Mouse (Mus musculus): Measurements from ENCODE around the gene Ulk2.
"Not testable (repeated sequence)": the region's sequence is repeated elsewhere in the genome, so short reads cannot be mapped to it uniquely, and the experiment has no call there.

The Ulk2 gene

GRCm38 (mm10) chr11:61854988-61855411 lies at the start of gene Ulk2:
Gene Ulk2 (minus strand): TSS chr11:61855073.
- peak; percentile 70 for DNase-seq (ENCODE audit: low spot score)

DNA sequence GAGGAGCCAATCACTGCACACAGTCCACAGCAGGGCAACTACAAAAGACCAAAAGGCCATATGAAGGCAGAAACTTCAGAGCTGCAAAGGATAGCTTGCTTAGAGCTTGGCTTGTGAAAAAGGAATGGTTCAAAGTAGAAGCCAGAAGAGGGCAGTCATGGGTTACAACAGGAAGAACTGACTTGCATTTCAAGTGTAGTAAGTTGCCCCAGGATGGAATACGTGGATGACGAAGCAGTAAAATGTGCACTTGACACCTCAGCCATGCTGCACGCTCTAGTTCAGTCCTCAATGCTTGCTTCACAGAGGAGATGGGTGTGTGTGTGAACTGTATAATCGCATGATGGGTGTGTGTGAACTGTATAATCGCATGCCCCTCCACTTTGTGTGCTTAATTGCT lies 27.3 kb upstream of the Ulk2 start:
- DNase-seq (ENCODE audit: low spot score): no peak

DNA sequence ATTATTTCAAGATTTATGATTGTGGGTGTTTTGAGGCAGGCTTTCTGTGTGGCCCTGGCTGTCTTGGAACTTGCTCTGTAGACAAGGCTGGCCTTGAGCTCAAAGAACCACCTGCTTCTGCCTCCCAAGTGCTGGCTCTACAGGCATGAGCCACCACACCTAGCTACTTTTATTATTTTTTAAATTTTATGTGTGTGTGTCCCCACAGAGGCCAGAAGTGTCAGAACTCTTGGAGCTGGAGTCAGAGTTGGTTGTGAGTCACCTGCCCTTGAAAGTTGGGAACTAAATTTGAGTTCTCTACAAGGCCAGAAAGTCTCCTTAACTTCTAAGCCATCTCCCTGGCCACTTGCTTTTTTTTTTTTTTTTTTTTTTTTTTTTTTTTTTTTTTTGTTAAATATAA lies 25.0 kb upstream of the Ulk2 start:
- no peak for DNase-seq (ENCODE audit: low spot score)

- no peak for DNase-seq (ENCODE audit: low spot score)
Measured at GRCm38 (mm10) chr11:61871881-61872280, 17.0 kb upstream of the Ulk2 start.

- no peak for DNase-seq (ENCODE audit: low spot score)
Measured at GRCm38 (mm10) chr11:61866856-61867255, 12.0 kb upstream of the Ulk2 start.

DNA sequence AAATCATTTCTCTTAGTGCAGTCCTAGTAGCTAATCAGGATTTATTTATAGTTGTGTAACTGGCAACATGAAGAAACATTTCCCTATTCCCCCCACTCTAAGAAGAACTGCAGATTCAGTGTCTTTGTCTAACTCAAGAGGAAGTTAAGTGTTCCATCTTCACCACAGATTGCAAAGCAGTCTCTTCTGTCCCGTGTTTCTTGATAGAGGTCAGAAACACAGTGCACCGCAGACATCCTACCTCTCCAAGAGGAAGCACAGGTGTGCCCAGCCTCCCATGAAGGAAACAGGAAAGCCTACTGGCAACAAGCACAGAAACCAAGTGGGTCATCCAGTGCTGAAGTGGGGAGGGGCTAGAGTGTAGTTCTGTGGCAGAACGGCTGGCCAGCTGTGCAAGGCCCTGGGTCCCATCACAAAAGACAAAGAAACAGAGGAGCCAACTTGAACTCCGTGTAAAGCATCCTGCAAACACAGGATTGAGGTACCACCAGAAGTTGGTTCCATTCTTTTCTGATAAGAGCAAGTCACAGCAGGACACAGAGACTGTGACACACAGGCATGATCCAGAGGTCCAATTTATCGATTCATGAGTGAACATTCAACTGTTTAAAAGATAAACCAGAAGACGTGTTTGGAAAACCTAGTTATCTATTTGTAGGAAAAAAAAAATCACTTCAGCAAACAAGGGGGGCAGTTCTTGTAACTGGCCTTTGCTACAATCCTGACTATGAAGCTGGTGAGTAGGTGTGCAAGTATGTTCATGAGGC lies 7.1 kb upstream of the Ulk2 start:
- no peak for DNase-seq (ENCODE audit: low spot score)

DNA sequence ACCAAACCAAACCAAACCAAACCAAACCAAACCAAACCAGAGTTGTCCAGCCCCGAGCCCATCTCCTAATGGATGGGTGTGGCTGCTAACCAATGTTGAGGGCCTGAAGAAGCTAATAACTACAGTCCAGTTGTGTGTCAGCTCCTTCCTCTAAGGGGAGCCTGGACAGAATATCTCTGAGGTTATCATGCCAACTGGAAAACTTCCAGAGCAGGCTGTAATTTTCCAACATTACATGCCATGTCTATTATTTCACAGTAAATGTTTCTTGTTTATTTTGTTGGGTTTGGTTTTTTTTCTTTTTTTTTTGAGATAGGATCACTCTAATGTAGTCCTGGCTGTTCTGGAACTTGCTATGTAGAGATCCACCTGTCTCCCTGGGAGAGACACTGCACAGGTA lies 4.4 kb upstream of the Ulk2 start:
- DNase-seq (ENCODE audit: low spot score): no peak

- no peak for DNase-seq (ENCODE audit: low spot score)
Measured at GRCm38 (mm10) chr11:61855539-61855938, 666 bp upstream of the Ulk2 start.

DNA sequence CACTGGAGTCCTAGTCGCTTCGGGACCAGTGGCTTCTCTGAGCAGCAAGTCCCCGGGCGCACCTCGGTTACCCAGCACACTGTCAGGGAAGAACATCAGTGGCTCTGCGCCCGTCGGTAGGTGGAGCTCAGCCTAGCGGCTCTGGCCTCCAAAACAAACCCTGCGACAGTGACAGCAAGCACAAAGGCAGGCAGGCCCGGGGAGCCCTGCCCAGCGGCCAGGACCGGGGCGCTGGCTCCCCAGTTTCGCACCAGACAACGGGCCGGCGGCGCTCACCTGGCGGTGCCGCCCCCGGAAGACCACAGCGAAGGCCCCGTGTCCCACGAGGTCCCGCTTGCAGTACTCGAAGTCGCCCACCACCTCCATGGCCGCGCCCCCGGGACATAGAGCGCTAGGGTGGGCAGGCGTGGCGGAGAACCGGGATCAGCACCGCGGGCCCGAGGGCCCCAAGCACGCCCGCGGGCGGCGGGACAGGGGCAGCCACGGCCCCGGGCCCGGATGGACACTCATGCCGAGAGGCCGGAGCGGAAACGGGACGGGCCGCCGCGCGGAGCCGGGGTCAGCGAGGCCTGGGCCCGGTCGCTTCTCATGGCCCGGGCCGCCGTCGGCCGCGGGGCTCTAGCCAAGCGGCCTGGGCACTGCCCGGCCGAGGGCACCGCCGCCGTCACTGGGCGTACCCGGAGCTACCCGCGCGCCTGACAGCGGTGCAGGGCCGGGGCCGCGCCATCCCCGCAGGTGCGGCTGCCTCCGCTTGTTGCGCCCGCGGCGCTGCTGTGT lies 474 bp downstream of the Ulk2 start:
- DNase-seq (ENCODE audit: low spot score): peak; percentile 23

GRCm38 (mm10) chr11:61853659-61854058 lies 1.2 kb downstream of the Ulk2 start:
- DNase-seq (ENCODE audit: low spot score): no peak

- DNase-seq (ENCODE audit: low spot score): no peak
Measured at GRCm38 (mm10) chr11:61852916-61853315, 2.0 kb downstream of the Ulk2 start.

DNA sequence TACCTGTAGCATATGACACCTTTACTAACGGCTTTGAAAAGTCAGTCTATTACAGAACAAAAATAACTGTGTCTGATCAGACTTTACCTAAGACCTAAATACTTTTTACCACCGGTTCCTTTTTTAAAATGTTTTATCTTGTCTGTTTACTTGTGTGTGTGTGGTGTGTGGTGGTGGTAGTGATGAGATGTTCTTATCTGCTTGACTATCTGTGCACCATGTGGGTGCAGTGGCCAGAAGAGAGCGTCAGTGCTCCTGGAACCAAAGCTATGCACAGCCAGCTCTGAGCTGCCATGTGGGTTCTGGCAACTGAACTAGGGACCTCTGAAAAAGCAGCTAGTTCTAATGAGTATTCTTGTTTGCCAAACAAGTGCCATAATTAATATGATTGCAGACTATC lies 3.7 kb downstream of the Ulk2 start:
- DNase-seq (ENCODE audit: low spot score): no peak

- not testable (repeated sequence) for DNase-seq (ENCODE audit: low spot score)
Measured at GRCm38 (mm10) chr11:61840663-61841062, 14.2 kb downstream of the Ulk2 start.

GRCm38 (mm10) chr11:61839940-61840339 lies 14.9 kb downstream of the Ulk2 start:
- DNase-seq (ENCODE audit: low spot score): no peak

- no peak for DNase-seq (ENCODE audit: low spot score)
Measured at GRCm38 (mm10) chr11:61839182-61839581, 15.7 kb downstream of the Ulk2 start.

DNA sequence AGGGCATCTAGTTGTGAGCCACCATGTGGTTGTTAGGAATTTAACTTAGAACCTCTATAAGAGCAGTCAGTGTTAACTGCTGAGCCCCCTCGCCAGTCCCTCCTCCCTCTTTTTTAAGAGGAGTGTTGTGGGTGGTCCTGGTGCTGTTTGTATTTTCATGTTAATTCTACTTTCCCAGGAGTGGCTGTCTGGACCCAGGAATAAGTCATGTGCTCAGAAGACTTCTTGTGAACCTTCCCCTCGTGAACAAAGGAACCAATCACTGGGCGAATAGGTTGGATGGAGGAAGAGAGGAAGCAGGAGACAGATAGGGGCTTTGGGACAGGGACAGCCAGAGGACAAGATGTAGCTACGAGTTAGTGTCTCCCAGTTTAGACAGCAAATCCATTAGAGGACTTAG lies 45.1 kb downstream of the Ulk2 start:
- no peak for DNase-seq (ENCODE audit: low spot score)

- DNase-seq (ENCODE audit: low spot score): no peak
Measured at GRCm38 (mm10) chr11:61808551-61809117, 46.2 kb downstream of the Ulk2 start.

- DNase-seq (ENCODE audit: low spot score): no peak
Measured at GRCm38 (mm10) chr11:61793441-61793840, 61.4 kb downstream of the Ulk2 start.

GRCm38 (mm10) chr11:61788550-61788949 lies 66.3 kb downstream of the Ulk2 start:
- DNase-seq (ENCODE audit: low spot score): no peak

- not testable (repeated sequence) for DNase-seq (ENCODE audit: low spot score)
Measured at GRCm38 (mm10) chr11:61782526-61782925, 72.3 kb downstream of the Ulk2 start.

DNA sequence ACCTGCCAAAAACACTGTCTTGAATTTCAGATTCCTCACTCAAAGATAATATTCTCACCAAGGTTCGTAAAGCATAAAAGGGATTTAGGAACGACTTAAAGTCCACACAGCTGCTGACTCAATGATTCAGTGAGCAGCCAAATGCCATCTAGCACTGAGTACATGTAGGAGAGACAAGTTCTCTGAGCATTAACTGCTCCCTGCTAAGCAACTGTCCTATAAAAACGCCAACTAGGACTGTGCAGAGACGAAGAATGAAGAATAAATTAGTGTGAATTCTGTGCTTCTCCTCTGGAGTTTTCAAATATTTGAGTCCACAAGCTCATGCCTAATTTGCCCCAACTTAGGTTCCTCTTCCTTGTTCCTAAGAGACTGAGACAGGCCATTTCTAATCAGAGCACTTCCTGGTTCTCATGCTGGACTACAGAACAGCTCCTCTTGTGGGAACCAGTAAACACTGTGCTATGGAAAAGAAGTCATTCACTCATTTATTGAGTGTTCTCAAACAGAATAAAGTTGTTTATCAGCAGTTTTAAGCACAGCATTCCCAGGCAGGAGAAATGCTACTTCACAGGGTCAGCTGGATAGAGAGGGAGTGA lies 80.2 kb downstream of the Ulk2 start:
- DNase-seq (ENCODE audit: low spot score): no peak

DNA sequence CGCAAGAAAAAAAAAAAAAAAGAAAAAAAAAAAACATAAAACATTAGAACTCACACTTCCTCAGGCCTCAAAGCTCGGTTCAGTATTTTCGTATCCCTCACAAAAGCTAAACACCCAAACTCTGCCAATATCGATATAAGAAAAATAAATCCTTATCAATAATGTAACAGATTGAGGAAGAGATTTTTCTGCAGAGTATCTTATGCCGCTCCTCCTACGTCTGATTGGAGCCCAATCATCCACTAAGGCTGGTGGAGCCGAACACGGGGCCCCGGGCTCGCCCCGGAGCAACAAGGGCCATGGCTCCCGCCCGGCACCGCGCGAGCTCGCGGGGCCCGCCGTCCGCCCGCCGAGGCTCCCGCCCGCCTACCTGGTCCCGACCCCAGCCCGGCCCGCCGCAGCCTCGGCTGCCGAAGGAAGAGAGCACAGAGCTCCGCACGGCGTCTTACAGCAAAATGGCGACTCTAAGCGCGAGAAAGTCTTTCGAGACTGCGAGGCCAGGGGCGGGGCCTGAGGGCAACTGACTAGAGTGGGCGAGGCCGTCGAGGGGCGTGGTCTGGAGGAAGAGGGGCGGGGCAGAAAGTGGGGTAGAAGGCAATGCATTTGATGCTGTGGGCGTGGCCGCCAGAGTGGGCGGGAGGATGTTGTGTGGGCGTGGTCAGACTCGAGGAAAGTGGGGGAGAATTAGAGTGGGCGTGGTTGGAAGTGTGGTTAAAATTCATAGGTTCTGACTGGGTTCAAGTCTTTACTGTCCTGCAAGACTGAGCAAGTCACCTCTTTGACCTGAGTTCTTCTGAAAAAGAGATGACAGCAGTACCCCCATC lies 93.1 kb downstream of the Ulk2 start, which contains the start of gene Prpsap2:
TSS of gene Prpsap2 (minus strand) at position 505 of the 824 bp plus-strand sequence.
- DNase-seq (ENCODE audit: low spot score): peak; percentile 98

All from urinary bladder, postnatal 10 days (tissue).